Mouse (Mus musculus) heart, adult 2 months (tissue): Measurements from ENCODE around the gene Camk2b. TPM values are rescaled to one million over a fixed set of nuclear protein-coding genes. Genes with fewer than 3 reads are reported as not detected.
A peak's percentile ranks its signal among the peaks of the same experiment; 100 is the strongest.

Experiments used
- DNase-seq, 2 experiments: peaks; one replicate each; pipeline ENCODE4 v3.0.0; 2021
- H3K27ac ChIP-seq: fragments of 200-600 bp; 2 replicates; pipeline ENCODE4 v1.8.1; 2022
- H3K27me3 ChIP-seq: fragments of 200-500 bp; 2 replicates; pipeline ENCODE4 v1.6.1; 2012; ENCODE audit warnings: mild to moderate bottlenecking, low read length, inconsistent platforms, mixed read lengths; ENCODE audit not compliant: control insufficient read depth, insufficient read depth
- H3K36me3 ChIP-seq: fragments of 200-500 bp; 2 replicates; pipeline ENCODE4 v1.6.1; 2012; ENCODE audit warnings: low read length, inconsistent platforms; ENCODE audit not compliant: control insufficient read depth, insufficient read depth
- H3K4me1 ChIP-seq: fragments of 200-500 bp; 2 replicates; pipeline ENCODE4 v1.6.1; 2011; ENCODE audit warnings: low read length; ENCODE audit not compliant: control insufficient read depth, insufficient read depth
- H3K4me3 ChIP-seq: fragments of 200-600 bp; 2 replicates; pipeline ENCODE4 v1.8.1; 2022
- H3K79me2 ChIP-seq: fragments of 200-500 bp; replicated peaks from 2 replicates; pipeline ENCODE4 v1.6.1; 2012; ENCODE audit warnings: mild to moderate bottlenecking, inconsistent platforms, low read length, moderate library complexity, mixed read lengths; ENCODE audit not compliant: control insufficient read depth, insufficient read depth
- H3K9ac ChIP-seq: fragments of 200-500 bp; 2 replicates; pipeline ENCODE4 v1.6.1; 2012; ENCODE audit warnings: low read depth, mild to moderate bottlenecking, control low read depth, inconsistent platforms, low read length, mixed read lengths
- CTCF ChIP-seq: fragments of 200-600 bp; IDR thresholded peaks from 2 replicates; pipeline ENCODE4 v1.8.1; 2022; ENCODE audit warnings: antibody characterized with exemption, mild to moderate bottlenecking, moderate library complexity
- EP300 ChIP-seq: fragments of 200-500 bp; IDR thresholded peaks from 2 replicates; pipeline ENCODE4 v1.6.1; 2011; ENCODE audit warnings: low read depth, low read length, control low read depth; ENCODE audit not compliant: insufficient read depth
- POLR2A ChIP-seq: fragments of 200-500 bp; IDR thresholded peaks from 2 replicates; pipeline ENCODE4 v1.6.1; 2011; ENCODE audit warnings: mild to moderate bottlenecking, low read depth, low read length, control low read depth; ENCODE audit not compliant: insufficient read depth
- WGBS: fragments of 180-500 bp; shearing (Covaris S2); methylation state at CpG from one replicate; pipeline ENCODE4 v1.1.7; 2018; 5-methylcytosine and 5-hydroxymethylcytosine counted together
- intact Hi-C: fragments of 180-260 bp; cut with DNase I; formaldehyde crosslinking; loops from one replicate; pipeline ENCODE4 v1.15.1; 2025
- polyA plus RNA-seq: library from polyadenylated mRNA; depleted of rRNA; stranded (reverse); fragments of >200 nt; gene quantifications from 2 replicates; pipeline ENCODE4 v1.2.3, GENCODE M21; 2012
- total RNA-seq, 2 experiments: library from RNA; stranded (reverse); gene quantifications; 2 replicates each; pipeline ENCODE4 v1.2.3; 2021

Camk2b gene
- total and polyA plus RNA-seq, 3 experiments = 4.8 to 12.9 (median 5.2) TPM

GRCm38 (mm10) chr11:5998472-5998871 lies 67.7 kb downstream of the Camk2b start:
- intact Hi-C loops = no loop called here

GRCm38 (mm10) chr11:5995989-5996388 lies 70.2 kb downstream of the Camk2b start:
- 12% methylated on average over 8 of the region's 8 CpGs for WGBS
- DNase-seq = peak; percentile 84 to 90
- Histone ChIP-seq H3K9ac (no peak overlapping the region), H3K36me3 (no peaks in the 10 kb centered on the region), H3K27me3 (no peaks in the 10 kb centered on the region), H3K4me3 (no peak overlapping the region), H3K27ac (no peak overlapping the region), H3K4me1 (peaks cover 14% of the 10 kb centered on the region), H3K79me2 (no peaks in the 10 kb centered on the region)
- intact Hi-C loops = loop anchor here (1.0 to 2.0 kb wide), 4 partner anchors 30 to 265 kb away; no protein-coding TSS in a partner anchor
- TF ChIP-seq POLR2A (no peak), CTCF (peak; percentile 98), EP300 (peak; percentile 95)

More at GRCm38 (mm10) chr11:5998472-5998871, 67.7 kb downstream of the Camk2b start:
- peaks cover 33% of the 10 kb centered on the region for H3K4me1 ChIP-seq
- no peak for TF ChIP-seq EP300
- no peak for TF ChIP-seq CTCF
- no peak for TF ChIP-seq POLR2A
- no peaks in the 10 kb centered on the region for H3K27me3 ChIP-seq
- WGBS = 98% methylated on average over 2 of the region's 2 CpGs
- no peaks in the 10 kb centered on the region for H3K79me2 ChIP-seq
- H3K9ac ChIP-seq = no peak overlapping the region
- no peak overlapping the region for H3K27ac ChIP-seq
- H3K36me3 ChIP-seq = peaks cover 3% of the 10 kb centered on the region
- DNase-seq = no peak
- no peak overlapping the region for H3K4me3 ChIP-seq

GRCm38 (mm10) chr11:5994880-5995279 lies 71.3 kb downstream of the Camk2b start:
- H3K27me3 ChIP-seq = no peaks in the 10 kb centered on the region
- no peaks in the 10 kb centered on the region for H3K79me2 ChIP-seq
- TF ChIP-seq EP300 = no peak
- no peak for TF ChIP-seq CTCF
- TF ChIP-seq POLR2A = no peak
- peaks cover 5% of the 10 kb centered on the region for H3K4me1 ChIP-seq
- no peak overlapping the region for H3K9ac ChIP-seq
- 70% methylated on average over 3 of the region's 3 CpGs for WGBS
- DNase-seq = no peak
- no peaks in the 10 kb centered on the region for H3K36me3 ChIP-seq
- intact Hi-C loops = no loop called here
- no peak overlapping the region for H3K27ac ChIP-seq
- H3K4me3 ChIP-seq = no peak overlapping the region

GRCm38 (mm10) chr11:5994212-5994611 lies 72.0 kb downstream of the Camk2b start:
- Histone ChIP-seq H3K4me1 (no peaks in the 10 kb centered on the region; the same call in 1 of the 2 replicates), H3K27me3 (no peaks in the 10 kb centered on the region), H3K4me3 (no peak overlapping the region), H3K36me3 (no peaks in the 10 kb centered on the region), H3K79me2 (no peaks in the 10 kb centered on the region), H3K27ac (no peak overlapping the region), H3K9ac (no peak overlapping the region)
- TF ChIP-seq POLR2A (no peak), EP300 (no peak), CTCF (no peak)
- intact Hi-C loops = no loop called here
- no peak for DNase-seq
- WGBS = 95% methylated on average over 5 of the region's 5 CpGs

- Histone ChIP-seq H3K4me3 (no peak overlapping the region), H3K79me2 (no peaks in the 10 kb centered on the region), H3K27me3 (no peaks in the 10 kb centered on the region), H3K4me1 (no peaks in the 10 kb centered on the region), H3K9ac (no peak overlapping the region), H3K27ac (no peak overlapping the region), H3K36me3 (no peaks in the 10 kb centered on the region)
- 41% methylated on average over 4 of the region's 4 CpGs for WGBS
- TF ChIP-seq EP300 (no peak), CTCF (peak; percentile 78), POLR2A (no peak)
- intact Hi-C loops = no loop called here
- peak; percentile 31 to 44 for DNase-seq
These were observed 75.3 kb downstream of the Camk2b start for GRCm38 (mm10) chr11:5990910-5991309.

- H3K27me3 ChIP-seq = no peaks in the 10 kb centered on the region
- TF ChIP-seq EP300 = no peak
- intact Hi-C loops = no loop called here
- H3K4me1 ChIP-seq = no peaks in the 10 kb centered on the region
- H3K4me3 ChIP-seq = no peak overlapping the region
- H3K9ac ChIP-seq = no peak overlapping the region
- H3K27ac ChIP-seq = no peak overlapping the region
- no peak for DNase-seq
- WGBS = 88% methylated on average over 16 of the region's 16 CpGs
- H3K36me3 ChIP-seq = no peaks in the 10 kb centered on the region
- no peaks in the 10 kb centered on the region for H3K79me2 ChIP-seq
These were observed 76.1 kb downstream of the Camk2b start for GRCm38 (mm10) chr11:5989954-5990593.
